Mouse (Mus musculus) thymus, adult 2 months (tissue): ENCODE data around the gene Alkbh4. TPM values are rescaled to one million over a fixed set of nuclear protein-coding genes. Genes with fewer than 3 reads are reported as not detected.
"Not testable (repeated sequence)": the region's sequence is repeated elsewhere in the genome, so short reads cannot be mapped to it uniquely, and the experiment has no call there.

Experiments
- DNase-seq: peaks from one replicate; pipeline ENCODE4 v3.0.0; 2021
- H3K27ac ChIP-seq: fragments of 200-500 bp; 2 replicates; pipeline ENCODE4 v1.5.1; 2012; ENCODE audit warnings: low read length, control low read depth; ENCODE audit not compliant: control insufficient read depth, insufficient read depth
- H3K27me3 ChIP-seq: fragments of 200-500 bp; 2 replicates; pipeline ENCODE4 v1.6.1; 2012; ENCODE audit warnings: mild to moderate bottlenecking, low read length, moderate library complexity, mixed read lengths; ENCODE audit not compliant: control insufficient read depth, insufficient read depth
- H3K36me3 ChIP-seq: fragments of 200-500 bp; 2 replicates; pipeline ENCODE4 v1.6.1; 2012; ENCODE audit warnings: mild to moderate bottlenecking, low read length, moderate library complexity; ENCODE audit not compliant: control insufficient read depth, insufficient read depth
- H3K4me1 ChIP-seq: fragments of 200-500 bp; replicated peaks from 2 replicates; pipeline ENCODE4 v1.6.1; 2012; ENCODE audit warnings: low read length; ENCODE audit not compliant: control insufficient read depth, insufficient read depth
- H3K4me3 ChIP-seq: fragments of 200-500 bp; 2 replicates; pipeline ENCODE4 v1.5.1; 2012; ENCODE audit warnings: mild to moderate bottlenecking, low read length, control low read depth, moderate library complexity; ENCODE audit not compliant: control insufficient read depth, insufficient read depth
- CTCF ChIP-seq: fragments of 200-500 bp; IDR thresholded peaks from 2 replicates; pipeline ENCODE4 v1.5.1; 2012; ENCODE audit warnings: mild to moderate bottlenecking, control low read depth, low read length, moderate library complexity, borderline replicate concordance; ENCODE audit not compliant: control insufficient read depth, poor library complexity, insufficient read depth; ENCODE audit errors: extremely low read depth
- POLR2A ChIP-seq: fragments of 200-500 bp; IDR thresholded peaks from 2 replicates; pipeline ENCODE4 v1.6.1; 2012; ENCODE audit warnings: mild to moderate bottlenecking, low read length, control low read depth, moderate library complexity; ENCODE audit not compliant: control insufficient read depth, poor library complexity, insufficient read depth; ENCODE audit errors: extremely low read depth
- WGBS: fragments of 180-500 bp; shearing (Covaris S2); methylation state at CpG from one replicate; pipeline ENCODE4 v1.1.7; 2018; 5-methylcytosine and 5-hydroxymethylcytosine counted together
- polyA plus RNA-seq: library from polyadenylated mRNA; depleted of rRNA; stranded (reverse); fragments of >200 nt; gene quantifications from 2 replicates; pipeline ENCODE4 v1.2.3, GENCODE M21; 2012

The Alkbh4 gene
- polyA plus RNA-seq, 1 experiment: 55.2 TPM

GRCm38 (mm10) chr5:136098536-136098935 is 37.4 kb upstream of the Alkbh4 start:
- H3K4me3 ChIP-seq: no peak overlapping the region
- no peaks in the 10 kb centered on the region for H3K27me3 ChIP-seq
- WGBS: 96% methylated on average over 10 of the region's 10 CpGs
- no peak overlapping the region for H3K27ac ChIP-seq
- no peak for DNase-seq
- no peaks in the 10 kb centered on the region for H3K36me3 ChIP-seq
- H3K4me1 ChIP-seq: peaks cover 17% of the 10 kb centered on the region
- no peak for TF ChIP-seq POLR2A
- no peak for TF ChIP-seq CTCF

GRCm38 (mm10) chr5:136102099-136102820 is 33.7 kb upstream of the Alkbh4 start:
- DNase-seq: peak; percentile 68
- H3K36me3 ChIP-seq: no peaks in the 10 kb centered on the region
- TF ChIP-seq POLR2A: no peak
- TF ChIP-seq CTCF: peak; percentile 97
- no peak overlapping the region for H3K27ac ChIP-seq
- 15% methylated on average over 41 of the region's 41 CpGs for WGBS
- peaks cover 17% of the 10 kb centered on the region for H3K4me1 ChIP-seq
- H3K4me3 ChIP-seq: peak overlapping the region; percentile 33
- no peaks in the 10 kb centered on the region for H3K27me3 ChIP-seq

DNA sequence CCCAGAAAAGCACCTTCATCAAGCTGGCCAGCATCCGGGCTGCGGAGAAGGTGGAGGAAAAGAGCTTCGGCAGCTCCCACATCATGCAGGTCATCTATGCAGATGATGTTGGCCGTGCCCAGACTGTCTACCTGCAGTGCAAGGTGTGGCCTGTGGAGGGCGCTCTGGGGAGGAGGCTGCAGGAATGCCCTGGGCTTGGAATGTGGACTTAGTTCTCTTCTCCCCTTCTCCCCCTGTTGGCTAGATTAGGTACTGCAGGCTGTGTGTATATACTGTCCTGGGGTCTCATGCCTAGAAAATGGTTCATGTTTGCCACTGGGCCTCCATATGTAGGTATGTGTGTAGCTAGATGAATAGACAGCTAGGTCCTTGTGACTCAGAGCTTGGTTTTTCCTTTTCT is 31.4 kb upstream of the Alkbh4 start:
- DNase-seq: no peak
- Histone ChIP-seq H3K4me3 (no peak overlapping the region), H3K4me1 (peaks cover 9% of the 10 kb centered on the region), H3K36me3 (no peaks in the 10 kb centered on the region), H3K27me3 (no peaks in the 10 kb centered on the region), H3K27ac (no peak overlapping the region)
- 97% methylated on average over 5 of the region's 5 CpGs for WGBS
- TF ChIP-seq POLR2A: no peak
- peak; percentile 64; the same call in 1 of the 2 replicates for TF ChIP-seq CTCF

GRCm38 (mm10) chr5:136108486-136108885 is 27.5 kb upstream of the Alkbh4 start:
- no peak overlapping the region for H3K27ac ChIP-seq
- 78% methylated on average over 2 of the region's 2 CpGs for WGBS
- no peaks in the 10 kb centered on the region for H3K4me1 ChIP-seq
- H3K36me3 ChIP-seq: no peaks in the 10 kb centered on the region
- no peak for TF ChIP-seq CTCF
- no peak for TF ChIP-seq POLR2A
- no peak for DNase-seq
- no peak overlapping the region for H3K4me3 ChIP-seq
- H3K27me3 ChIP-seq: no peaks in the 10 kb centered on the region

- no peaks in the 10 kb centered on the region for H3K4me1 ChIP-seq
- DNase-seq: no peak
- H3K36me3 ChIP-seq: no peaks in the 10 kb centered on the region
- TF ChIP-seq POLR2A (no peak), CTCF (no peak)
- WGBS: 76% methylated on average over 3 of the region's 3 CpGs
- H3K27ac ChIP-seq: no peak overlapping the region
- H3K4me3 ChIP-seq: no peak overlapping the region
- H3K27me3 ChIP-seq: no peaks in the 10 kb centered on the region
Observed at GRCm38 (mm10) chr5:136109042-136109441, 26.9 kb upstream of the Alkbh4 start.

DNA sequence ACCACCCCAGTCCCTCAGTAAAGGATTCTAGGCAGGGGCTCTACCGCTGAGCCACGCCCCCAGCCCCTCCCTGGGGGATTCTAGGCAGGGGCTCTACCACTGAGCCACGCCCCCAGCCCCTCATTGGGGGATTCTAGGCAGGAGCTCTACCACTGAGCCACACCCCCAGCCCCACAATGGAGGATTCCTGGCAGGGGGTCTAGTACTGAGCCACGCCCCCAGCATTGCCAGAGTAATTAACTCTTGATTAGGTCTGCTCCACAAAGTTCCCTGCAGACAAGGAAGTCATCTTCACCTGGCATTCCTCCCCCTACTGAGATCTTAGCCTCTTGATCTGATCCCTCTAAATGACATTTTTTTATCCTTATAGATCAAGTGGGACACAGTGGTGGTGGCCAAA is 22.4 kb upstream of the Alkbh4 start:
- 75% methylated on average over 4 of the region's 4 CpGs for WGBS
- not testable (repeated sequence) for H3K27ac ChIP-seq, H3K36me3 ChIP-seq, H3K4me3 ChIP-seq, DNase-seq, H3K27me3 ChIP-seq
- peaks cover 10% of the 10 kb centered on the region for H3K4me1 ChIP-seq
